Mouse (Mus musculus): Measurements from ENCODE around the gene Rnf208.

DNA sequence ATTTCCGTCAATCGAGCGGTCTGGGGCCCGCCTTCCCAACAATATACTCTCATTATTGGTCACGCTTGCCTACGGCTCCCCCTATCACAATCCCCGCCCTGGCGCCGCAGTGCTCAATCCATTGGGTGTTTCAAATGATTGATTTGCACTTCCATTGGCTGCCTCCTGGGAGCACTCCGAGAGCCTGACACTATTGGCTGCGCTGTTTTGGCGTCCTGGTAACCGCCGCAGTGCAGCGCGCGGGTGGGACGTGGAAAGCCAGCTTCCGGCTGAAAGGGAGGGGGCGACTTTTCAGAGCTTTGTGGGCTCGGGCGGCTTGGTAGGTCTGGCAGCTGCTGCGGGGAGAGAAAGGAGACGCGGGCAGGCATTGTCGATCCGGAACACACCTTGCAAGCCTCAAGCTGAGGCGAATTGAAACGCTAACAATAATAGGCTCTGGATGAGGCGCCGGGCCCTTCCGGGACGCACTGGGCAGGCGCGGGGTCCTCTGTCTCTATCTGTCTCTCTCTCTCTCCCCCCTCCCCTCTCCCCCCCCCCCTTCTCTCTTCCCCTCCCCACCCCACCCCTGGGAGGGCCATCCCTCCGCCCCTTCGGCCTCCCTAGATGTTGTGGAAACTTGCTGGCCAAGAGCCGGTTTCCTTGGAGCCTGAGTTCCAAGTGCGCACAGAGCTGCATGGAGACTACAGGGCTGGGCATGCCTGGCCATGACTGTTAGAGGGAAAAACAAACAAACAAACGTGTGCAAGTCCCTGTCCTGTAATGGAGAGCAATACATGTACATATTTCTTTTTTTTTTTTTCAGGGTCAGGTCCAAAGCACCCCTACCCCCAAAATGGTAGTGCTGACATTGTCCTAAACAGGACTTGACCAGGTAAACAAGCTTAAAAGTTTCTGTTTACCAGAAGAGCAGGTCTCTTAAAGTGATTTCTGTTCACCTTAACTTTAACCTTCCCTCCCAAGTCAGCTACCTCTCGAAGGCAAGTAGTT lies 17.0 kb upstream of the Rnf208 start:
- TF ChIP-seq MYOD1 (IDR thresholded peaks at IDR 0.05; ENCODE audit: control insufficient read depth in 1 of 3, insufficient read length in 2 of 3, low read depth in 2 of 3) (peak in 2 of 3 experiments; percentile 45 to 54), CEBPB (IDR thresholded peaks at IDR 0.05; ENCODE audit: insufficient read depth, poor library complexity, severe bottlenecking) (no peak), E2F4 (IDR thresholded peaks at IDR 0.05; ENCODE audit: insufficient read depth) (peak; percentile 32), POLR2A (IDR thresholded peaks at IDR 0.05; ENCODE audit: insufficient read length, low read depth) (peak; percentile 58), TCF12 (IDR thresholded peaks at IDR 0.05; ENCODE audit: insufficient read depth, poor library complexity, severe bottlenecking) (no peak), POLR2AphosphoS2 (IDR thresholded peaks at IDR 0.05; ENCODE audit: insufficient read length, low read depth) (peak; percentile 77), MYOG (IDR thresholded peaks at IDR 0.05; ENCODE audit: control insufficient read depth in 1 of 3, insufficient read depth in 1 of 3, insufficient read length in 2 of 3, low read depth in 2 of 3) (peak in 2 of 3 experiments; percentile 33 to 44)

Measured in myocyte (in vitro differentiated cells).